Mouse (Mus musculus) cortical plate, adult 2 months (tissue): Measurements from ENCODE around the gene 4932438H23Rik. TPM values are rescaled to one million over a fixed set of nuclear protein-coding genes. Genes with fewer than 3 reads are reported as not detected.

ENCODE experiments used
- H3K27ac ChIP-seq: fragments of 200-500 bp; 2 replicates; pipeline ENCODE4 v1.5.1; 2012; ENCODE audit warnings: low read length, control low read depth, inconsistent platforms; ENCODE audit not compliant: insufficient read depth
- H3K4me1 ChIP-seq: fragments of 200-500 bp; 2 replicates; pipeline ENCODE4 v1.6.1; 2011; ENCODE audit warnings: low read length; ENCODE audit not compliant: control insufficient read depth, insufficient read depth
- H3K4me3 ChIP-seq: fragments of 200-500 bp; 2 replicates; pipeline ENCODE4 v1.5.1; 2011; ENCODE audit warnings: mild to moderate bottlenecking, low read length, control low read depth; ENCODE audit not compliant: insufficient read depth
- CTCF ChIP-seq: fragments of 200-500 bp; IDR thresholded peaks from 2 replicates; pipeline ENCODE4 v1.5.1; 2011; ENCODE audit warnings: mild to moderate bottlenecking, control low read depth, low read length; ENCODE audit not compliant: insufficient read depth; ENCODE audit errors: extremely low read depth
- POLR2A ChIP-seq: fragments of 200-500 bp; IDR thresholded peaks from 2 replicates; pipeline ENCODE4 v1.6.1; 2011; ENCODE audit warnings: mild to moderate bottlenecking, low read length, control low read depth; ENCODE audit not compliant: insufficient read depth; ENCODE audit errors: extremely low read depth
- polyA plus RNA-seq: library from polyadenylated mRNA; depleted of rRNA; stranded (reverse); fragments of >200 nt; gene quantifications from 2 replicates; pipeline ENCODE4 v1.2.3, GENCODE M21; 2012

4932438H23Rik gene
- polyA plus RNA-seq, 1 experiment = 1.2 TPM

- Histone ChIP-seq H3K4me1 (no peaks in the 10 kb centered on the region), H3K4me3 (no peak overlapping the region), H3K27ac (no peak overlapping the region)
- TF ChIP-seq CTCF (no peak), POLR2A (no peak)
Measured at GRCm38 (mm10) chr16:91104821-91105480, 10.0 kb upstream of the 4932438H23Rik start.

- no peak overlapping the region for H3K27ac ChIP-seq
- no peak overlapping the region for H3K4me3 ChIP-seq
- H3K4me1 ChIP-seq = no peaks in the 10 kb centered on the region
- no peak for TF ChIP-seq POLR2A
Measured at GRCm38 (mm10) chr16:91103386-91103785, 8.5 kb upstream of the 4932438H23Rik start.

- Histone ChIP-seq H3K4me1 (no peaks in the 10 kb centered on the region), H3K4me3 (no peak overlapping the region), H3K27ac (no peak overlapping the region)
- no peak for TF ChIP-seq POLR2A
Measured at GRCm38 (mm10) chr16:91100484-91100883, 5.6 kb upstream of the 4932438H23Rik start.

- Histone ChIP-seq H3K4me3 (no peak overlapping the region), H3K4me1 (no peaks in the 10 kb centered on the region), H3K27ac (no peak overlapping the region)
- TF ChIP-seq CTCF = no peak
- no peak for TF ChIP-seq POLR2A
Measured at GRCm38 (mm10) chr16:91099444-91100065, 4.6 kb upstream of the 4932438H23Rik start.

GRCm38 (mm10) chr16:91097858-91098257 is 2.9 kb upstream of the 4932438H23Rik start:
- Histone ChIP-seq H3K4me1 (no peaks in the 10 kb centered on the region), H3K4me3 (no peak overlapping the region), H3K27ac (no peak overlapping the region)
- TF ChIP-seq POLR2A = no peak
- TF ChIP-seq CTCF = no peak

GRCm38 (mm10) chr16:91096984-91097506 is 2.1 kb upstream of the 4932438H23Rik start:
- TF ChIP-seq POLR2A = no peak
- TF ChIP-seq CTCF = no peak

GRCm38 (mm10) chr16:91096016-91096415 is 1.1 kb upstream of the 4932438H23Rik start:
- H3K4me1 ChIP-seq = no peaks in the 10 kb centered on the region
- H3K27ac ChIP-seq = no peak overlapping the region
- TF ChIP-seq CTCF = no peak
- TF ChIP-seq POLR2A = no peak
- no peak overlapping the region for H3K4me3 ChIP-seq

More at GRCm38 (mm10) chr16:91096984-91097506, 2.1 kb upstream of the 4932438H23Rik start:
- Histone ChIP-seq H3K27ac (no peak overlapping the region), H3K4me3 (no peak overlapping the region), H3K4me1 (no peaks in the 10 kb centered on the region)

- TF ChIP-seq POLR2A (no peak), CTCF (no peak)
- no peak overlapping the region for H3K27ac ChIP-seq
- no peaks in the 10 kb centered on the region for H3K4me1 ChIP-seq
- no peak overlapping the region for H3K4me3 ChIP-seq
Measured at GRCm38 (mm10) chr16:91086642-91087306, 8.1 kb downstream of the 4932438H23Rik start.

- no peak for TF ChIP-seq POLR2A
- no peak for TF ChIP-seq CTCF
- Histone ChIP-seq H3K27ac (no peak overlapping the region), H3K4me3 (no peak overlapping the region), H3K4me1 (no peaks in the 10 kb centered on the region)
Measured at GRCm38 (mm10) chr16:91085239-91085825, 9.6 kb downstream of the 4932438H23Rik start.
